Mouse (Mus musculus) large intestine, adult 2 months (tissue): Measurements from ENCODE around the gene Cabp5. TPM values are rescaled to one million over a fixed set of nuclear protein-coding genes. Genes with fewer than 3 reads are reported as not detected.
"Not testable (repeated sequence)": the region's sequence is repeated elsewhere in the genome, so short reads cannot be mapped to it uniquely, and the experiment has no call there.

Source experiments
- DNase-seq: peaks from one replicate; pipeline ENCODE4 v3.0.0-alpha.2; 2012; ENCODE audit warnings: low read depth, low spot score
- WGBS: fragments of 180-500 bp; shearing (Covaris S2); methylation state at CpG from one replicate; pipeline ENCODE4 v1.1.7; 2018; 5-methylcytosine and 5-hydroxymethylcytosine counted together
- polyA plus RNA-seq: library from polyadenylated mRNA; depleted of rRNA; stranded (reverse); fragments of >200 nt; gene quantifications from 2 replicates; pipeline ENCODE4 v1.2.3, GENCODE M21; 2012; rRNA removed

The Cabp5 gene
- polyA plus RNA-seq = not detected in 2 replicates

- DNase-seq = no peak
- WGBS = 81% methylated on average over 1 of the region's 1 CpGs
Measured at GRCm38 (mm10) chr7:13397832-13398231, at the start of gene Cabp5. Gene Cabp5, plus strand, starts transcription at chr7:13398132.

GRCm38 (mm10) chr7:13355943-13356342 lies 42.0 kb upstream of the Cabp5 start:
- DNase-seq = no peak

DNA sequence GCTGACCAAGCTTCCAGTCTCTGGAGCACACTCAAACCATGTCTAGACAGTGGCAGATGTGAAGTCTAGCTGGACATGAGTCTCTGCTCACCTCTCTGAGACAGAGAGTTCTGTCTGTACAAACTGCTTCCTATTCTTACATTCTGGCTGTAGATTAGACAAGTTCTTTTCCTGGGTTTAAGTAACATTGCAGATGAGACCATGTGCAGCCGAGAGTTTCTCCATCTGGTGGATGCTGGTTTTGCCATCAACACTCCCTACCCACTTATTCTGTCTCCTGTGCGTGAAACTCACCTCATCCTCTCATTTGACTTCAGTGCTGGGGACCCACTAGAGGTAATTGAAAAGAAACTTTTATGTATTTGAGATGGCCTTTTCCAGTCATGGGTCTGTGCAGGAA lies 17.3 kb upstream of the Cabp5 start:
- no peak for DNase-seq
- 86% methylated on average over 2 of the region's 2 CpGs for WGBS

DNA sequence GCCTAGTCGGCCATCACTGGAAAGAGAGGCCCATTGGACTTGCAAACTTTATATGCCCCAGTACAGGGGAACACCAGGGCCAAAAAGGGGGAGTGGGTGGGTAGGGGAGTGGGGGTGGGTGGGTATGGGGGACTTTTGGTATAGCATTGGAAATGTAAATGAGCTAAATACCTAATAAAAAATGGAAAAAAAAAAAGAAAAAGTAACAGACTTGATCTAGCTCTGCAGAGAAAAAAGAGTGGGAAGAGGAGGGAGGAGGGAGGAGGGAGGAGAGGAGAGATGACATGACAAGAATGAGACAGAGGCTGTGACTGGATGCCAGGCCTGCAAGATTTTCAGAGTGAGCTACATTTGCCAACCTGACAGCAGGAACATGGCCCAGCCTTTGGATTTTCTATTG lies 52.6 kb downstream of the Cabp5 start, which contains the start of gene Bsph1:
Gene Bsph1, plus strand, starts transcription at position 301 of the 400 bp plus-strand sequence.
- 55% methylated on average over 1 of the region's 1 CpGs for WGBS

More for the DNA sequence above, 52.6 kb downstream of the Cabp5 start, which contains the start of gene Bsph1:
- not testable (repeated sequence) for DNase-seq

Other genes starting within 250 kb of the Cabp5 start
- not detected in 2 replicates for gene Vmn1r88, start 238.6 kb upstream of the Cabp5 start, polyA plus RNA-seq
- not detected in 2 replicates for gene Vmn1r89, start 185.1 kb upstream of the Cabp5 start, polyA plus RNA-seq
- 18.4 and 20.1 TPM in 2 replicates for gene Lig1, start 120.8 kb upstream of the Cabp5 start, polyA plus RNA-seq
- 1.6 and 2.2 TPM in 2 replicates for gene Zswim9, start 119.4 kb upstream of the Cabp5 start, polyA plus RNA-seq
- gene Pla2g4c, start 73.5 kb upstream of the Cabp5 start, polyA plus RNA-seq = 2.9 and 3.0 TPM in 2 replicates
- not detected in 2 replicates for gene Bsph1, start 52.7 kb downstream of the Cabp5 start, polyA plus RNA-seq
- not detected in 2 replicates for gene Bsph2, start 172.9 kb downstream of the Cabp5 start, polyA plus RNA-seq
- gene Sult2a5, start 225.8 kb downstream of the Cabp5 start, polyA plus RNA-seq = not detected in 2 replicates